Mouse (Mus musculus): ENCODE measurements at regions not wholly inside any gene's neighbourhood (a gene's known extent, or its start where the extent isn't known, plus 50 kb on each side); places are given as distances from the start of the nearest gene placed in this dataset.
"Not testable (repeated sequence)": the region's sequence is repeated elsewhere in the genome, so short reads cannot be mapped to it uniquely, and the experiment has no call there.

DNA sequence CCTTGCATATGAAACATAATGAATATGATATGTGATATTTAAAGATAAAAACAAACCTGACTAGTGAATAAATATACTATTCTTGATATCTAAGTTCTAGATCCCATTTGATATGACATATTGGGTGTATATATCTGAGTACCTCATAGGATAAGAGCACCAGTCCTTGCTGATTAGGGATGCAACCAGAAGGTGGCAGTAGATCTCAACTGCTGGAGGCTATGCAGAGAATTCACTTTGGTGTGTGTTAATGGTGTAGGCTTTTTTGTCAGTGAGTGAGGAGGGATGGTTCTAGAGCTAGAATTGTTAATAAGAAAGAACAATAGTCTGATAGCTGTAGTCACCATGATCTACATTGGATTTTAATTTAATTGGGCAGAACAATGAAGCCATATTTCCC is 639.6 kb downstream of the Dad1 start:
- no peaks in the 10 kb centered on the region for H3K27me3 ChIP-seq (ENCODE audit: control insufficient read depth, insufficient read depth, low read length)
- no peak overlapping the region for H3K27ac ChIP-seq (ENCODE audit: insufficient read depth, low read length)
- TF ChIP-seq CTCF (IDR thresholded peaks at IDR 0.05; ENCODE audit: borderline replicate concordance, insufficient read depth, low read depth, low read length) (no peak), POLR2A (IDR thresholded peaks at IDR 0.05; ENCODE audit: borderline replicate concordance, insufficient read depth, low read length) (no peak)
- H3K4me3 ChIP-seq (replicated peaks; ENCODE audit: insufficient read depth, low read depth, low read length) = no peak overlapping the region
- DNase-seq = no peak
- no peaks in the 10 kb centered on the region for H3K4me1 ChIP-seq (ENCODE audit: control insufficient read depth, insufficient read depth, low read length)

DNA sequence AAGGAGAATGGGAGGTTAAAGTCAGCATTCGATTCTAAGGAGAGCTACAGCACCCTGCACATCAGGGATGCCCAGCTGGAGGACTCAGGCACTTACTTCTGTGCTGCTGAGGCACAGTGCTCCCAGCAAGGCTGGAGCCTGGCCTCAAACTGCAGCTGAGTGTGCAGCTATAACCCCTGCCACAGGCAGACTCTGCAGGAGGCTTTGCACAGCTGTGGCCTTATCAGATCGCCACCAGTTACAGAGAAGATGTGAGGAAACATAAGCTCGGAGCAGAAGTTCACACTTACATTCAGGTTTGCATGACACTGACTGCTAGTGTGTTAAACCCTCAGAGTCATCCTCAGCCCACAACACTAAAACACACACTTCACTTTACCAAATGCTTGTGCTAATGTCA is 654.6 kb downstream of the Dad1 start:
- not testable (repeated sequence) for DNase-seq; H3K4me1 ChIP-seq (ENCODE audit: control insufficient read depth, insufficient read depth, low read length); H3K4me3 ChIP-seq (replicated peaks; ENCODE audit: insufficient read depth, low read depth, low read length); H3K27me3 ChIP-seq (ENCODE audit: control insufficient read depth, insufficient read depth, low read length); H3K27ac ChIP-seq (ENCODE audit: insufficient read depth, low read length)
- 58% methylated on average over 3 of the region's 3 CpGs for WGBS

DNA sequence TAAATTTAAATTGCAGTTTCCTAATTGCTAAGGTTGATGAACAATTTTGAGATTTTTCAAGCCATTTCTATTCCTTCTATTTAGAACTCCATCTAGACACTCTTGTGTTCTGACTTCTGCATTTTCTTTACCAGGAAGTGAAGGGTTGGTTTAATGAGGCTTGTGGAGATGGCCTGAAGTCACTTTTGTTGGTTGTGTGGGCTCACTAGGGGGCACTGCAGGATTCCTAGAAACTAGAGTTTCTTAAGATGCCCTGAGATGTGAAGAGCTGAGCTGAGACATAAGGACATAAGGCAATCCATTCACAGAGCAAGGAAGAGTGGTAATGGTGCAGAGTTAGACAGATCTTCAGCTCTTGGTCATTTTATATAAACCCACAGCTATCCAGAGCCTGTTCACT is 656.6 kb downstream of the Dad1 start:
- H3K27me3 ChIP-seq (ENCODE audit: control insufficient read depth, insufficient read depth, low read length); H3K4me3 ChIP-seq (replicated peaks; ENCODE audit: insufficient read depth, low read depth, low read length); DNase-seq; H3K27ac ChIP-seq (ENCODE audit: insufficient read depth, low read length); H3K4me1 ChIP-seq (ENCODE audit: control insufficient read depth, insufficient read depth, low read length): not testable (repeated sequence)

DNA sequence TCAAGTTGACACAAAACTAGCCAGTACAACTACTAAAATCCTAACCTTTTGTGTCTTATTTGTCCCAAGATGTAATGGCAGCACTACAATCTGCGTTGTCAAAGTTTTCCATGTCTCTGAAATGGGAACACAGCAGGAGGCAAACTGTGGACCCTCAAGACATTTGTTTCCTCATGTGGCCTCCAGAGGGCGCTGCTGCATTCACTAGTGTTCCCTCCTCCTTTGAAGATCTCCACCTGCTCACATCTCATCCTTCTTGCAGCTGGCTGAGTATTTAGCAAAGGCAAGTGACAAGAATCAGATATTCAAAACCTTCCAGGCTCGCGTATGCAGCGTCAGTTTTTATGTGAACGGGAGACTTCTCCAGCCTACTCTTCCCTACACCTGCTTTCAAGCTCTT is 663.3 kb downstream of the Dad1 start:
- WGBS = 45% methylated on average over 6 of the region's 6 CpGs
- not testable (repeated sequence) for H3K27me3 ChIP-seq (ENCODE audit: control insufficient read depth, insufficient read depth, low read length); H3K27ac ChIP-seq (ENCODE audit: insufficient read depth, low read length); H3K4me3 ChIP-seq (replicated peaks; ENCODE audit: insufficient read depth, low read depth, low read length); H3K4me1 ChIP-seq (ENCODE audit: control insufficient read depth, insufficient read depth, low read length); DNase-seq

DNA sequence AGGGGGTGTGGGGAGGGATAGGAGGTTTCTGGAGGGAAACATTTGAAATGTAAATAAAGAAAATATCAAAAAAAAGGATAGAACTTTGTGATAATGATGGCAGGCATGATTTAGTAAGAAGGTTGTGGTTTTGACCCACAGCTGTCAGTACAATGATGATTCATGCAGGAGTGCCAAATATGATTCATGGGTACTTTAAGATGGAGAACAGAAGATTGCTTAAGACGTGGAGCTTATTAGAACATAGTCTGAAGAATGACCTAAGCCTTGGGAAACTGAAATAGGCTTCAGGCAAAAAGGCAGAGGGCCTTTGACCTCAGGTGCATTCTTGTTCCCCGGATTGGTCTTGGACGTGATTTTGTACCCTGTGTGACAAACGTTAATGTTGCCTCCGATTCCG is 671.4 kb downstream of the Dad1 start:
- H3K4me3 ChIP-seq (replicated peaks; ENCODE audit: insufficient read depth, low read depth, low read length); H3K27ac ChIP-seq (ENCODE audit: insufficient read depth, low read length); DNase-seq; H3K27me3 ChIP-seq (ENCODE audit: control insufficient read depth, insufficient read depth, low read length); H3K4me1 ChIP-seq (ENCODE audit: control insufficient read depth, insufficient read depth, low read length): not testable (repeated sequence)
- 90% methylated on average over 6 of the region's 6 CpGs for WGBS

DNA sequence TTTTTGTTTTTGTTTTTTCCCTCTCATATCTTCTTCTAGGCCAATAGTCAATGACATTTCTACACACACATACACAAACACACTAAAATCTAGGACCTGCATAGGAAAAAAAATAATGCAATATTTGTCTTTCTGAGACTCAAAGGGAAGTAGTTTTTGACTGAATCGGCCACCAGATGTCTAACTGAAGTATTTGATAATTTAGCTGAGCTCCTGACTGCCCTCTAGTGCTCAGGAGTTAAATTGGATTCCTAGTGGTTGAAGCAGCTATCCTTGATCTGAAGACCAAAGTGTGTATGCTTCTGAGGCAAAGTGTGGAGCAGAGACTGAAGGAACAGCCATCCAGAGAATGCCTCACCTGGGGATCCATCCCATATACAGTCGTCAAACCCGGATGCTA is 672.2 kb downstream of the Dad1 start:
- not testable (repeated sequence) for DNase-seq
- 62% methylated on average over 3 of the region's 3 CpGs for WGBS

DNA sequence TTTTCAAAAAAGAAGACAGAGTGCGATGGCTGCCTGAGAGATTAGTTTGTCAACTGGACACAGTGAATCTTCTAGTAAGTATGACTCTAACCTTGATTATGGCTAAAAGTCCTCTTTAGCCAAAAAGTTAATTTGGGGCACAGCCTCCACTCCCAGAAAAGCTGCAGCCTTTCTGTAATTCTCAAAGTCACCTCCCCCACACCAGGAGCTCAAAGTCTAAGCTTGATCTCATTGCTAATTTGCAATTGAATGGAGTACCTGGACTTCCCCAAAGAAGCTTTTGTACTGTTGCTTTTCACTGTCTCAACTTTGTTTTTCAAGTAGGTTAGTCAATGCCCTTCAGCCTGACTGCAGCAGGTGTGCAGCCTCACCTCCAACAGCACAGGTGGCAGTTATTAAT is 677.0 kb downstream of the Dad1 start:
- H3K4me1 ChIP-seq (ENCODE audit: control insufficient read depth, insufficient read depth, low read length); H3K27me3 ChIP-seq (ENCODE audit: control insufficient read depth, insufficient read depth, low read length); H3K27ac ChIP-seq (ENCODE audit: insufficient read depth, low read length); DNase-seq; H3K4me3 ChIP-seq (replicated peaks; ENCODE audit: insufficient read depth, low read depth, low read length): not testable (repeated sequence)
- WGBS = 89% methylated on average over 1 of the region's 1 CpGs

More for the DNA sequence above, 672.2 kb downstream of the Dad1 start:
- not testable (repeated sequence) for H3K4me1 ChIP-seq (ENCODE audit: control insufficient read depth, insufficient read depth, low read length); H3K4me3 ChIP-seq (replicated peaks; ENCODE audit: insufficient read depth, low read depth, low read length); H3K27ac ChIP-seq (ENCODE audit: insufficient read depth, low read length); H3K27me3 ChIP-seq (ENCODE audit: control insufficient read depth, insufficient read depth, low read length)

DNA sequence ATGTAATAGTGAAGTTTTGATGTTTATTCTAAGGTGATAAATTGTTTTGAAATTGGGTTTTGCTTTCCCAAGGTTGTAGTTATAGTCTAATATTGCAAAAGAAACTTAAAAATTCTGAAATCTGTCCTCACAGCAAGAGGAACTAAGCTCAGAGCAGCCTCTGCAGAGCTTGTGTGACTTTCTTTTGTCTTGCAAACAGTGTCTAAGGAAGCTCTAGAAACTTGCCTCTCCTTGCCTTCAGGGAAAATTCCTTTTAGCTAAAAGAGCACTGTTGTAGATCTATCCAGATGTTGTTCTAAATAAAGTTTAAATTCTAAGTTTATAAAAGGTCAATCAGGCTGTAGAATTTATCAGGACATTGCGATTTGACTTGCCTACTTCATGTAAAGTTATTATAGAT is 681.2 kb downstream of the Dad1 start:
- not testable (repeated sequence) for H3K27me3 ChIP-seq (ENCODE audit: control insufficient read depth, insufficient read depth, low read length); H3K27ac ChIP-seq (ENCODE audit: insufficient read depth, low read length); H3K4me1 ChIP-seq (ENCODE audit: control insufficient read depth, insufficient read depth, low read length); DNase-seq; H3K4me3 ChIP-seq (replicated peaks; ENCODE audit: insufficient read depth, low read depth, low read length)
- 75% methylated on average over 1 of the region's 1 CpGs for WGBS

DNA sequence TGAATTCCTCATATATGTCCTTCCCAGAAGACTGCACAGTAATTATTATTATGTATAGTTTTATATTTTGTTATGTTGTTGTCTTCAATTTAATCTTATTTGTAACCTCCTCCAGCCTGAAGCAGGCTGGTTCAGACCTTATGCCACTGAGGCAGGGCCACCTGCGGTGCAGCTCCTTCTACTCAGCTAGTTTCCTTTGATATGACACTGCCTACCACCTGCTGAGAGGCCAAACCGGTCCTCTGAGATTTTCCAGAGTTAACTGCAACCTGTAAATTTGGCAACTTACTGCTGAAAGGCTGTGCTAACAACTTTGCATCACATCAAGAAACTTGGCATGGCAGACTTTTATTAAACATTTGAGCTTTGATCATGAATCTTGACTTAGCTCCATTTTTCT is 691.3 kb downstream of the Dad1 start:
- Histone ChIP-seq H3K4me1 (ENCODE audit: control insufficient read depth, insufficient read depth, low read length) (no peaks in the 10 kb centered on the region), H3K27me3 (ENCODE audit: control insufficient read depth, insufficient read depth, low read length) (no peaks in the 10 kb centered on the region), H3K4me3 (replicated peaks; ENCODE audit: insufficient read depth, low read depth, low read length) (no peak overlapping the region), H3K27ac (ENCODE audit: insufficient read depth, low read length) (no peak overlapping the region)
- 43% methylated on average over 2 of the region's 2 CpGs for WGBS
- DNase-seq = no peak
- TF ChIP-seq CTCF (IDR thresholded peaks at IDR 0.05; ENCODE audit: borderline replicate concordance, insufficient read depth, low read depth, low read length) (no peak), POLR2A (IDR thresholded peaks at IDR 0.05; ENCODE audit: borderline replicate concordance, insufficient read depth, low read length) (no peak)

DNA sequence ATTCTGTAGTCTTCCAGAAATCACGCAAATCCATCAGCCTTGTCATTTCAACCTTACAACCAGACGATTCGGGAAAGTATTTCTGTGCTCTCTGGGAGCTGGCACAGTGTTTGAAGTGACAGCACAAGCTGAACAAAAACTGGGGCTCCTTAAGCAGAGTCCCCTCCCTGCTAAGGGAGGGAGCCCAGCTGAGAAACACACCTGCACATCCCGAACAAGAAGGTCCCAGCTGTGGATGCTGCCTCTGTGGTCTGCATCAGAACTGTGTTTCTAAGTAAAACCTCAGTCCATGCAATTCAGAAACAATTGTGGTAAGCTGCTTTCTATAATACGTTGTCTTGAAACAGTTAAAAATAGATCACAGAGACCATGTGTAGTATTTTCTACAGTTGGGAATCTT is 693.8 kb downstream of the Dad1 start:
- 75% methylated on average over 5 of the region's 5 CpGs for WGBS
- H3K27ac ChIP-seq (ENCODE audit: insufficient read depth, low read length); H3K27me3 ChIP-seq (ENCODE audit: control insufficient read depth, insufficient read depth, low read length); DNase-seq; H3K4me3 ChIP-seq (replicated peaks; ENCODE audit: insufficient read depth, low read depth, low read length); H3K4me1 ChIP-seq (ENCODE audit: control insufficient read depth, insufficient read depth, low read length): not testable (repeated sequence)

DNA sequence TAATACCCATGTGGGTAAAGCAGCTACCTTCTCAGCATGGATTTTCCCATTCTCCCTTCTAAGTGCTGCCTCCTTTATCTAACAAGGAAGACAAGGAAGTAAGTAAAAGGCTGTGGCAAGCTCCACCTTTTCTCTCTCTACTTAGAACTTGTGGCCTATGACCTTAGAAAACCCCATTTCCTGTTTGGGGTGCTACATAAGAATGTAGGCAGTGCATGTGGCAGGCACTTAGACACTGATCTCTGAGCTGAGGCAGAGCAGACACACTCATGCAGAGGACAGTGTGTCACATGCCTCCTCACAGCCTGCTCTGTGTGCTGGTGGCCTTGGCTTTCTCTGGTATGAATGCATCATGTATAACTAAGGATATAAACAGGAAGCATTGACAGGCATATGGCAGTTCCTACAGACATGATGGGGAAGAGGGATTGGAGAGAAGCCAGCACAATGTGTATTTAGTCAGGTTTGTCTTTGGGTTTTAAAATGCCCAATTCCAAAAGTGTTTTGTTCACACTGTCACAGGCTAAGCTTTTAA is 694.5 kb downstream of the Dad1 start:
- H3K4me3 ChIP-seq (replicated peaks; ENCODE audit: insufficient read depth, low read depth, low read length); H3K27ac ChIP-seq (ENCODE audit: insufficient read depth, low read length); H3K27me3 ChIP-seq (ENCODE audit: control insufficient read depth, insufficient read depth, low read length); H3K4me1 ChIP-seq (ENCODE audit: control insufficient read depth, insufficient read depth, low read length); DNase-seq: not testable (repeated sequence)

Measured in cerebellum, adult 2 months (tissue).